Mouse (Mus musculus): ENCODE measurements around the gene Abcc9. TPM values are rescaled to one million over a fixed set of nuclear protein-coding genes. Genes with fewer than 3 reads are reported as not detected.

Gene Abcc9
- total and polyA plus RNA-seq, 2 experiments from 2014 or later: 1.8 to 9.6 TPM

DNA sequence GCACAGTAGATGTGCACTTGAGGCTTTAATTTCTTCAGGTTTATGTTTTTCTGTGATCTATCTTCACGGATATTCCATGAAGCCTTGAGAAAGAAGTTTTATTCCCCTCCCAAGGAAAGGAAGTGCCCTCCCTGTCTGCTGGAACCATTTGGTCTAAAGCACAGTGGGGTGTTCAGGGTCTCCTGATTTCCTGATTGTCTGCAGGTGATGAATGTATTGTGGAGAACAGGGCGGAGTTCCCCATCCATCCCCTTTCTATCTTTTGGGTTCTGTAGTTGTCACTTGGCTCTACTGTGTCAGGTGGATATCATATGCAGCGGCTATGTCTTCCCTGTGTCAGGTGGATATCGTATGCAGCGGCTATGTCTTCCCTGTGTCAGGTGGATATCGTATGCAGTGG lies 39.6 kb upstream of the Abcc9 start:
- H3K27me3 ChIP-seq (ENCODE audit: insufficient read depth, low read length): no peaks in the 10 kb centered on the region
- no peak overlapping the region for H3K4me2 ChIP-seq (ENCODE audit: low read depth)
- H3K9ac ChIP-seq: no peak overlapping the region
- ATAC-seq: no peak
- 92% methylated on average over 6 of the region's 6 CpGs for WGBS
- no peak for TF ChIP-seq CTCF (IDR thresholded peaks at IDR 0.05; ENCODE audit: low read depth)
- H3K4me3 ChIP-seq (ENCODE audit: low read depth, low read length): no peak overlapping the region
- H3K4me1 ChIP-seq (ENCODE audit: insufficient read depth): no peaks in the 10 kb centered on the region
- H3K9me3 ChIP-seq (ENCODE audit: low read length): no peaks in the 10 kb centered on the region
- DNase-seq: no peak
- no peak overlapping the region for H3K27ac ChIP-seq (ENCODE audit: low read depth, low read length)
- no peaks in the 10 kb centered on the region for H3K36me3 ChIP-seq (ENCODE audit: insufficient read depth)

DNA sequence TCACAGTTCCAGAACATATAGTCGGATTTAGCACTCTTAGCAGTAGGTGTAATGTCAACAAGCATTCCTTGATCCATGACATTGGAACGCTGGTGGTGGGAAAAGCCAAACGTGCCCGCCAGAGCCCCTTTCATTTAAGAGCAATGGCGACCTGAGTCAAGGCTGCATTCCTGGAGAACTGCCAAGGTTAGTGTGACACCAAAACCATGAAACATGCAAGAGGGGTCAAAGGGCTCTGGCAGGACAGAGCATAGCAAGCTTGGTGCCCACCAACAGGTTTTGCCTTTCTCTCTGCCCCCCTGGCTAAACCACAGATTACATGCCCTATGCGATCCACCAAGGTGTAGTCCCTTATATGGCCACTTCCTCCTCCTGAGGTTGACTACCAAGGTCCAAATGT lies 36.5 kb upstream of the Abcc9 start:
- Histone ChIP-seq H3K4me2 (ENCODE audit: low read depth) (no peak overlapping the region), H3K4me1 (ENCODE audit: insufficient read depth) (no peaks in the 10 kb centered on the region), H3K9ac (no peak overlapping the region), H3K27me3 (ENCODE audit: insufficient read depth, low read length) (no peaks in the 10 kb centered on the region), H3K27ac (ENCODE audit: low read depth, low read length) (no peak overlapping the region), H3K4me3 (ENCODE audit: low read depth, low read length) (no peak overlapping the region), H3K9me3 (ENCODE audit: low read length) (no peaks in the 10 kb centered on the region), H3K36me3 (ENCODE audit: insufficient read depth) (no peaks in the 10 kb centered on the region)
- 82% methylated on average over 6 of the region's 6 CpGs for WGBS
- DNase-seq: no peak
- TF ChIP-seq CTCF (IDR thresholded peaks at IDR 0.05; ENCODE audit: low read depth): no peak
- ATAC-seq: no peak

DNA sequence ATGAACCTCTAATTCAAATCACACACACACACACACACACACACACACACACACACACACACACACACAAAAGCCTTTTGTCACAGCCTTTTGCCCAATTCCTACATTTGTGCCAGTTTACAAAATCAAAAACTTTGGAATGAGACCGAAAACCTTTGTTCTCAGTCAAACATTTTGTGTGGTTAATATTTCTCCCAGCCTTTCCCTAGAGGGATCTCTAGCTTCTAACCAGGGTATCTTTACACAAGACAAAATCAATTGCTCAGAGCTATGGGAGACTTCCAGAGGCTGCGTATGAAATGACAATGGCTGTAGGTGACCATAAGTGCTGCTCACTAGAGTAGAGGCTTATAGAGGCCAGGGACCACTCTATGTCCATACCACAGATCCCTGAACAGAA lies 36.1 kb upstream of the Abcc9 start:
- Histone ChIP-seq H3K9me3 (ENCODE audit: low read length) (no peaks in the 10 kb centered on the region), H3K9ac (no peak overlapping the region), H3K27ac (ENCODE audit: low read depth, low read length) (no peak overlapping the region), H3K4me1 (ENCODE audit: insufficient read depth) (no peaks in the 10 kb centered on the region), H3K4me3 (ENCODE audit: low read depth, low read length) (no peak overlapping the region), H3K36me3 (ENCODE audit: insufficient read depth) (no peaks in the 10 kb centered on the region), H3K4me2 (ENCODE audit: low read depth) (no peak overlapping the region), H3K27me3 (ENCODE audit: insufficient read depth, low read length) (no peaks in the 10 kb centered on the region)
- TF ChIP-seq CTCF (IDR thresholded peaks at IDR 0.05; ENCODE audit: low read depth): no peak
- ATAC-seq (no peak), DNase-seq (no peak)
- WGBS: 91% methylated on average over 2 of the region's 2 CpGs

DNA sequence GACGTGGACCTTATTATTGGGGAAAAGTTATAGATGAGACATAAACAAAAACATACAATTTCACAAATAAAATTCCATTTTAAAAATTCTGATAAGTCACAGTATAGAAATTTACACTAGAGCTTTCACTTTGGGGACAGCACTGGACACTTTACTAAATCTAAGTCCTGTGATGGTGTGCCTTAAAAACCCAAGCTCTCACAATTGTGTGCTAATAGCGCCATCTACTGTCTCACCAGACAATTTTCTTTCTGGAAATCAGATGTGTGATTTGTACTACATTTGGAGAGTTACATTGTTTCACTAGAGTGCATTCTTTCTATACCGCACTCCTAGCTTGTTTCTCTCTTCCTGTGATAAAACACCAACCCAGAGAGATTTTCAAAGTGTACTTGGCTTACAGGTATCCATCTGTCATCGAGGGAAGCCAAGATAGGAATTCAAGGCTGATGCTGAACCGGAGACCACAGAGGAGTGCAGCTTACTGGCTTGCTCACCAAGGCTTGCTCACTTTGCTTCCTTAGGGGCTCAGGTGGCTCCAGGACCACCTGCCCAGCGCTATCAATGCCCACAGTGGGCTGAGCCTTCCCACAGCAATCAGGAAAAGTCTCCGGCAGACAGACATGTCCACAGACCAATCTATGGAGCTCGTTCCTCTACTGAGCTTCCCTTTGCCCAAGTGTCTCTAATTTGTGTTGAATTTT lies 33.3 kb upstream of the Abcc9 start:
- no peak overlapping the region for H3K4me2 ChIP-seq (ENCODE audit: low read depth)
- TF ChIP-seq CTCF (IDR thresholded peaks at IDR 0.05; ENCODE audit: low read depth): peak; percentile 89
- ATAC-seq: peak; percentile 56
- H3K27ac ChIP-seq (ENCODE audit: low read depth, low read length): no peak overlapping the region
- no peaks in the 10 kb centered on the region for H3K36me3 ChIP-seq (ENCODE audit: insufficient read depth)
- WGBS: 49% methylated on average over 8 of the region's 8 CpGs
- no peaks in the 10 kb centered on the region for H3K27me3 ChIP-seq (ENCODE audit: insufficient read depth, low read length)
- H3K9me3 ChIP-seq (ENCODE audit: low read length): no peaks in the 10 kb centered on the region
- H3K4me1 ChIP-seq (ENCODE audit: insufficient read depth): no peaks in the 10 kb centered on the region
- H3K9ac ChIP-seq: no peak overlapping the region
- DNase-seq: peak; percentile 81
- H3K4me3 ChIP-seq (ENCODE audit: low read depth, low read length): no peak overlapping the region

DNA sequence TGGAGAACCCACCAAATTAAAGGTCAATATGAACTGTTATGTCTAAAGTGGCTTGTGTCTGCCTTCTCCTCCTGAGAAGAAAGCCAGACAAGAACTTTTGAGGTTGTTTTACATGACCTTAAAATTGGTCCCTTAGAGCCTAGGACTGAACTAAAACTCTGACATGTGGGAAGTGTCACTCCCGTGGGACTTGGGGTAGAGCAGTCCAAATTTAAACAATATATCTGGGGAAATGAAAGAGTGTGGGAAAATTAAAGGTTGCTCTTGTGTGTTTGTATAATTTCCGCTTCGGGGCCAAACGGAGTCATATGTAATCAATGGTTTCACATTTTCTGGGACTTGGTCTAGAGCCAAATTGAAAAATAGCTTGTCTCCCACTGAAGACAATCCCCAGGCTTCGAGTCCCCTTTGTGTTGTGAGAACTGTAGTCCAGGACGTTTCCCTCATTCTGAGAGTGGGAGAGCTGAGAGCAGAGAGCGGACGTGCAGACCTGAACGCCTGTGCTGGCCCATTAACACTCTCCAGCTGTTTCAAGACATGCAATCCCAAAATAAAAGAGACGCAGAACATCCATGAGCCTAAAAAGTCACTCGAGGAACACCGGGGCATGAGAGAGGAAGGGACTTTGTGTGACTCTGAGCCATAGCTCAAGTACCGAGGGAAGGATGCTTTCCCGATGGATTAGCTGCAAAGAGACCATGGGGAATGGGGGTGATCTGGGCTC lies 30.6 kb upstream of the Abcc9 start:
- no peaks in the 10 kb centered on the region for H3K9me3 ChIP-seq (ENCODE audit: low read length)
- H3K27me3 ChIP-seq (ENCODE audit: insufficient read depth, low read length): no peaks in the 10 kb centered on the region
- no peaks in the 10 kb centered on the region for H3K36me3 ChIP-seq (ENCODE audit: insufficient read depth)
- no peaks in the 10 kb centered on the region for H3K4me1 ChIP-seq (ENCODE audit: insufficient read depth)
- TF ChIP-seq CTCF (IDR thresholded peaks at IDR 0.05; ENCODE audit: low read depth): no peak
- DNase-seq (no peak), ATAC-seq (no peak)
- 64% methylated on average over 14 of the region's 14 CpGs for WGBS
- no peak overlapping the region for H3K27ac ChIP-seq (ENCODE audit: low read depth, low read length)
- H3K4me2 ChIP-seq (ENCODE audit: low read depth): no peak overlapping the region
- H3K9ac ChIP-seq: no peak overlapping the region
- H3K4me3 ChIP-seq (ENCODE audit: low read depth, low read length): no peak overlapping the region

- no peaks in the 10 kb centered on the region for H3K27me3 ChIP-seq (ENCODE audit: insufficient read depth, low read length)
- no peak for DNase-seq
- H3K4me3 ChIP-seq (ENCODE audit: low read depth, low read length): no peak overlapping the region
- TF ChIP-seq CTCF (IDR thresholded peaks at IDR 0.05; ENCODE audit: low read depth): no peak
- no peak overlapping the region for H3K4me2 ChIP-seq (ENCODE audit: low read depth)
- no peak for ATAC-seq
- H3K36me3 ChIP-seq (ENCODE audit: insufficient read depth): no peaks in the 10 kb centered on the region
- WGBS: 88% methylated on average over 4 of the region's 4 CpGs
- H3K4me1 ChIP-seq (ENCODE audit: insufficient read depth): no peaks in the 10 kb centered on the region
- H3K9ac ChIP-seq: no peak overlapping the region
- H3K9me3 ChIP-seq (ENCODE audit: low read length): no peaks in the 10 kb centered on the region
- no peak overlapping the region for H3K27ac ChIP-seq (ENCODE audit: low read depth, low read length)
Measured at GRCm38 (mm10) chr6:142726032-142726431, 23.9 kb upstream of the Abcc9 start.

- WGBS: 71% methylated on average over 8 of the region's 8 CpGs
Measured at GRCm38 (mm10) chr6:142721731-142722130, 19.6 kb upstream of the Abcc9 start.

More at GRCm38 (mm10) chr6:142721731-142722130, 19.6 kb upstream of the Abcc9 start:
- Histone ChIP-seq H3K4me3 (ENCODE audit: low read depth, low read length) (no peak overlapping the region), H3K4me2 (ENCODE audit: low read depth) (no peak overlapping the region), H3K9ac (no peak overlapping the region), H3K27me3 (ENCODE audit: insufficient read depth, low read length) (no peaks in the 10 kb centered on the region), H3K9me3 (ENCODE audit: low read length) (no peaks in the 10 kb centered on the region), H3K4me1 (ENCODE audit: insufficient read depth) (no peaks in the 10 kb centered on the region), H3K27ac (ENCODE audit: low read depth, low read length) (no peak overlapping the region), H3K36me3 (ENCODE audit: insufficient read depth) (no peaks in the 10 kb centered on the region)
- no peak for ATAC-seq
- DNase-seq: no peak
- no peak for TF ChIP-seq CTCF (IDR thresholded peaks at IDR 0.05; ENCODE audit: low read depth)
